ENCODE assay signal across 13 mouse cellular contexts in the genomic region with DNA sequence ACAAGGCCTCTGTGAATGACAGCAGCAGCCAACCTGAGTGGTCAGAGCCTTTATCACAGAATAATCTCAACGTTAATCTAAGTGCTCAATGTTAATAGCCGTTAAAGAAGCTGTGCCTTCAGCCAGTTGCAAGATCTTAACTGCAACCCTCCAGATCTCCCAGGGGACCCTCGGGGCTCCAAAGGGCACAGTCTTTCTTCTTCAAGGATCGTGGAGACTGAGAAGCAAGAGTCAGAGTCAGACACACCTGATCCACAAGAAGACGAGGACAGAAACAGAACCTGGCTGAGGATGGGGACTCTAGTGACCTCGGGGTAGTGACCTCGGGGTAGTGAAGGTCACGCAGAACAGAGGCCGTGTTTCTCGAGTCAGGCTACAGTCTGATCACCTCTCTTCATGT.
"Had no signal": no experiment of that assay in that cellular context is flagged by ENCODE, and none has a peak within 500 bp of the region (broad histone marks: within the 10 kb centered on the region; RNA-seq: fewer than 3 reads in every experiment).

No protein-coding gene starts in this region.

- DNase-seq: gastrocnemius, postnatal 14 days; gastrocnemius, postnatal 36 days; heart, adult 18-20 months; heart, postnatal 14 days; heart, postnatal 36 days; kidney, adult 11 months; kidney, adult 2 months; kidney, adult 9 months; kidney, postnatal 14 days; kidney, postnatal 36 days; layer of hippocampus, adult 9-11 months; layer of hippocampus, postnatal 36 days; left cerebral cortex, postnatal 4 days had no signal
